Mouse (Mus musculus): ENCODE results near the gene Vezt. TPM values are rescaled to one million over a fixed set of nuclear protein-coding genes. Genes with fewer than 3 reads are reported as not detected.

Gene Vezt
- polyA plus RNA-seq, 1 experiment: 16.8 TPM

- H3K36me3 ChIP-seq (ENCODE audit: control insufficient read depth, insufficient read depth): no peaks in the 10 kb centered on the region
- no peaks in the 10 kb centered on the region for H3K27me3 ChIP-seq (ENCODE audit: control insufficient read depth, insufficient read depth, insufficient read length)
- no peak overlapping the region for H3K4me3 ChIP-seq
- no peak overlapping the region for H3K4me2 ChIP-seq (ENCODE audit: low read depth)
- TF ChIP-seq TCF3 (IDR thresholded peaks at IDR 0.05; ENCODE audit: insufficient read length, low read depth): no peak
- TF ChIP-seq SRF (IDR thresholded peaks at IDR 0.05; ENCODE audit: control insufficient read depth, insufficient read length, low read depth): no peak
- H3K79me2 ChIP-seq (ENCODE audit: control insufficient read depth, insufficient read depth): no peaks in the 10 kb centered on the region
- H3ac ChIP-seq (ENCODE audit: control insufficient read depth, insufficient read length): no peak overlapping the region
Observed at GRCm38 (mm10) chr10:94076966-94077825, 41.6 kb upstream of the Vezt start.

GRCm38 (mm10) chr10:94072916-94073465 lies 37.4 kb upstream of the Vezt start:
- H3ac ChIP-seq (ENCODE audit: control insufficient read depth, insufficient read length): no peak overlapping the region
- H3K36me3 ChIP-seq (ENCODE audit: control insufficient read depth, insufficient read depth): no peaks in the 10 kb centered on the region
- H3K27me3 ChIP-seq (ENCODE audit: control insufficient read depth, insufficient read depth, insufficient read length): no peaks in the 10 kb centered on the region
- no peak overlapping the region for H3K4me3 ChIP-seq
- H3K4me2 ChIP-seq (ENCODE audit: low read depth): no peak overlapping the region
- H3K79me2 ChIP-seq (ENCODE audit: control insufficient read depth, insufficient read depth): no peaks in the 10 kb centered on the region
- TF ChIP-seq MAX (IDR thresholded peaks at IDR 0.05; ENCODE audit: low read depth) (no peak), TCF3 (IDR thresholded peaks at IDR 0.05; ENCODE audit: insufficient read length, low read depth) (no peak), SRF (IDR thresholded peaks at IDR 0.05; ENCODE audit: control insufficient read depth, insufficient read length, low read depth) (no peak), MYOD1 (IDR thresholded peaks at IDR 0.05; ENCODE audit: control insufficient read depth in 1 of 3, insufficient read length in 2 of 3, low read depth in 2 of 3) (no peak), TCF12 (IDR thresholded peaks at IDR 0.05; ENCODE audit: insufficient read depth, poor library complexity, severe bottlenecking) (no peak), POLR2AphosphoS2 (IDR thresholded peaks at IDR 0.05; ENCODE audit: insufficient read length, low read depth) (no peak), MYOG (IDR thresholded peaks at IDR 0.05; ENCODE audit: control insufficient read depth in 1 of 3, insufficient read depth in 1 of 3, insufficient read length in 2 of 3, low read depth in 2 of 3) (no peak), CEBPB (IDR thresholded peaks at IDR 0.05; ENCODE audit: insufficient read depth, poor library complexity, severe bottlenecking) (no peak), USF1 (IDR thresholded peaks at IDR 0.05; ENCODE audit: low read depth) (no peak), E2F4 (IDR thresholded peaks at IDR 0.05; ENCODE audit: insufficient read depth) (no peak), REST (IDR thresholded peaks at IDR 0.05; ENCODE audit: insufficient read depth, insufficient read length) (no peak), POLR2A (IDR thresholded peaks at IDR 0.05; ENCODE audit: insufficient read length, low read depth) (no peak)

- TF ChIP-seq MYOG (IDR thresholded peaks at IDR 0.05; ENCODE audit: control insufficient read depth in 1 of 3, insufficient read depth in 1 of 3, insufficient read length in 2 of 3, low read depth in 2 of 3) (no peak), MYOD1 (IDR thresholded peaks at IDR 0.05; ENCODE audit: control insufficient read depth in 1 of 3, insufficient read length in 2 of 3, low read depth in 2 of 3) (no peak), TCF12 (IDR thresholded peaks at IDR 0.05; ENCODE audit: insufficient read depth, poor library complexity, severe bottlenecking) (no peak), TCF3 (IDR thresholded peaks at IDR 0.05; ENCODE audit: insufficient read length, low read depth) (no peak), SRF (IDR thresholded peaks at IDR 0.05; ENCODE audit: control insufficient read depth, insufficient read length, low read depth) (no peak), USF1 (IDR thresholded peaks at IDR 0.05; ENCODE audit: low read depth) (no peak), MAX (IDR thresholded peaks at IDR 0.05; ENCODE audit: low read depth) (no peak), CEBPB (IDR thresholded peaks at IDR 0.05; ENCODE audit: insufficient read depth, poor library complexity, severe bottlenecking) (no peak), E2F4 (IDR thresholded peaks at IDR 0.05; ENCODE audit: insufficient read depth) (no peak)
- no peak overlapping the region for H3ac ChIP-seq (ENCODE audit: control insufficient read depth, insufficient read length)
- H3K36me3 ChIP-seq (ENCODE audit: control insufficient read depth, insufficient read depth): no peaks in the 10 kb centered on the region
Observed at GRCm38 (mm10) chr10:94072261-94072915, 36.8 kb upstream of the Vezt start.

GRCm38 (mm10) chr10:94071641-94072040 lies 36.0 kb upstream of the Vezt start:
- no peak overlapping the region for H3K4me2 ChIP-seq (ENCODE audit: low read depth)
- no peaks in the 10 kb centered on the region for H3K27me3 ChIP-seq (ENCODE audit: control insufficient read depth, insufficient read depth, insufficient read length)
- H3K4me3 ChIP-seq: no peak overlapping the region
- no peaks in the 10 kb centered on the region for H3K36me3 ChIP-seq (ENCODE audit: control insufficient read depth, insufficient read depth)
- H3K79me2 ChIP-seq (ENCODE audit: control insufficient read depth, insufficient read depth): no peaks in the 10 kb centered on the region
- TF ChIP-seq CEBPB (IDR thresholded peaks at IDR 0.05; ENCODE audit: insufficient read depth, poor library complexity, severe bottlenecking): no peak
- no peak for TF ChIP-seq E2F4 (IDR thresholded peaks at IDR 0.05; ENCODE audit: insufficient read depth)
- TF ChIP-seq USF1 (IDR thresholded peaks at IDR 0.05; ENCODE audit: low read depth): no peak
- no peak for TF ChIP-seq MAX (IDR thresholded peaks at IDR 0.05; ENCODE audit: low read depth)
- no peak for TF ChIP-seq TCF3 (IDR thresholded peaks at IDR 0.05; ENCODE audit: insufficient read length, low read depth)
- no peak for TF ChIP-seq TCF12 (IDR thresholded peaks at IDR 0.05; ENCODE audit: insufficient read depth, poor library complexity, severe bottlenecking)
- no peak for TF ChIP-seq MYOG (IDR thresholded peaks at IDR 0.05; ENCODE audit: control insufficient read depth in 1 of 3, insufficient read depth in 1 of 3, insufficient read length in 2 of 3, low read depth in 2 of 3)
- TF ChIP-seq POLR2AphosphoS2 (IDR thresholded peaks at IDR 0.05; ENCODE audit: insufficient read length, low read depth): no peak
- TF ChIP-seq POLR2A (IDR thresholded peaks at IDR 0.05; ENCODE audit: insufficient read length, low read depth): no peak
- no peak for TF ChIP-seq SRF (IDR thresholded peaks at IDR 0.05; ENCODE audit: control insufficient read depth, insufficient read length, low read depth)
- TF ChIP-seq MYOD1 (IDR thresholded peaks at IDR 0.05; ENCODE audit: control insufficient read depth in 1 of 3, insufficient read length in 2 of 3, low read depth in 2 of 3): no peak
- TF ChIP-seq REST (IDR thresholded peaks at IDR 0.05; ENCODE audit: insufficient read depth, insufficient read length): no peak
- H3ac ChIP-seq (ENCODE audit: control insufficient read depth, insufficient read length): no peak overlapping the region

More at GRCm38 (mm10) chr10:94072261-94072915, 36.8 kb upstream of the Vezt start:
- Histone ChIP-seq H3K4me2 (ENCODE audit: low read depth) (no peak overlapping the region), H3K27me3 (ENCODE audit: control insufficient read depth, insufficient read depth, insufficient read length) (no peaks in the 10 kb centered on the region), H3K79me2 (ENCODE audit: control insufficient read depth, insufficient read depth) (no peaks in the 10 kb centered on the region), H3K4me3 (no peak overlapping the region)

Measured in myocyte (in vitro differentiated cells).